Mouse (Mus musculus) liver, embryonic 14.5 days (tissue): Measurements from ENCODE around the gene Rgs7bp. TPM values are rescaled to one million over a fixed set of nuclear protein-coding genes. Genes with fewer than 3 reads are reported as not detected.
"Not testable (repeated sequence)": the region's sequence is repeated elsewhere in the genome, so short reads cannot be mapped to it uniquely, and the experiment has no call there.

Source experiments
- ATAC-seq: fragments of 200-750 bp; cut with Nextera tagmentation; 2 replicates; pipeline ENCODE4 v1.8.0; 2017; ENCODE audit warnings: moderate number of reproducible peaks, mild to moderate bottlenecking, moderate library complexity; ENCODE audit not compliant: insufficient read depth
- DNase-seq, 3 experiments: peaks; one replicate each; pipeline ENCODE4 v3.0.0-alpha.2; 2012 to 2013; ENCODE audit warnings: low read depth in 3 of 3, low spot score in 3 of 3
- H3K27ac ChIP-seq: fragments of 300-500 bp; sonication (generic); 2 replicates; pipeline ENCODE4 v1.5.1; 2014; ENCODE audit warnings: moderate library complexity, mild to moderate bottlenecking, control low read depth, inconsistent platforms
- H3K27me3 ChIP-seq: fragments of 300-500 bp; sonication (generic); 2 replicates; pipeline ENCODE4 v1.6.1; 2014; ENCODE audit warnings: mild to moderate bottlenecking, low read length, moderate library complexity; ENCODE audit not compliant: control insufficient read depth, insufficient read depth
- H3K36me3 ChIP-seq: fragments of 300-500 bp; sonication (generic); replicated peaks from 2 replicates; pipeline ENCODE4 v1.6.1; 2014; ENCODE audit warnings: low read depth; ENCODE audit not compliant: control insufficient read depth, insufficient read depth
- H3K4me1 ChIP-seq, 2 experiments: fragments of 200-500 bp in 1 of 2; fragments of 300-500 bp in 1 of 2; sonication (generic) in 1 of 2; replicated peaks; 2 replicates each; pipeline ENCODE4 v1.6.1; 2012 to 2014; ENCODE audit warnings: antibody characterized with exemption in 1 of 2, inconsistent platforms in 1 of 2, low read length in 1 of 2; ENCODE audit not compliant: control insufficient read depth in 2 of 2, insufficient read depth in 2 of 2
- H3K4me2 ChIP-seq: fragments of 300-500 bp; sonication (generic); 2 replicates; pipeline ENCODE4 v1.6.1; 2014; ENCODE audit warnings: low read depth, mild to moderate bottlenecking, control low read depth, moderate library complexity
- H3K4me3 ChIP-seq, 2 experiments: fragments of 200-500 bp in 1 of 2; fragments of 300-500 bp in 1 of 2; sonication (generic) in 1 of 2; 2 replicates each; pipeline ENCODE4 v1.5.1; 2012 to 2014; ENCODE audit warnings: low read depth in 2 of 2, low read length in 2 of 2, mild to moderate bottlenecking in 2 of 2, control low read depth in 1 of 2, inconsistent platforms in 1 of 2, moderate library complexity in 1 of 2; ENCODE audit not compliant: insufficient read depth in 1 of 2
- H3K9ac ChIP-seq: fragments of 300-500 bp; sonication (generic); replicated peaks from 2 replicates; pipeline ENCODE4 v1.6.1; 2014; ENCODE audit warnings: mild to moderate bottlenecking, control low read depth, moderate library complexity
- H3K9me3 ChIP-seq: fragments of 300-500 bp; sonication (generic); 2 replicates; pipeline ENCODE4 v1.6.1; 2016; ENCODE audit warnings: low read length, mixed read lengths; ENCODE audit not compliant: control insufficient read depth
- CTCF ChIP-seq: IDR thresholded peaks from 2 replicates; pipeline ENCODE4 v1.5.1; 2016; ENCODE audit warnings: antibody characterized with exemption, low read depth, control low read depth
- EP300 ChIP-seq: IDR thresholded peaks from 2 replicates; pipeline ENCODE4 v1.6.1; 2016; ENCODE audit warnings: antibody characterized with exemption, low read depth
- WGBS: fragments of 180-500 bp; shearing (Covaris S2); extraction: QIAGEN DNeasy Blood & Tissue Kit; methylation state at CpG from one replicate; pipeline ENCODE4 v1.1.7; 2014; ENCODE audit not compliant: insufficient replicate concordance; 5-methylcytosine and 5-hydroxymethylcytosine counted together
- polyA plus RNA-seq, 2 experiments: library from polyadenylated mRNA; depleted of rRNA in 1 of 2; stranded (reverse) in 1 of 2; unstranded in 1 of 2; fragments of >200 nt; fragmentation: Nextera tagmentation in 1 of 2; extraction: Ambion mirVana in 1 of 2; gene quantifications; 2 replicates each; pipeline versions ENCODE4 v1.2.1 to v1.2.3; 2012 to 2014

The Rgs7bp gene
- polyA plus RNA-seq, 2 experiments: 0.20 to 0.23 TPM

GRCm38 (mm10) chr13:104914288-104914895 is 140.3 kb downstream of the Rgs7bp start:
- H3K4me3 ChIP-seq: no peak overlapping the region
- no peaks in the 10 kb centered on the region for H3K9me3 ChIP-seq
- no peaks in the 10 kb centered on the region for H3K27me3 ChIP-seq
- ATAC-seq (no peak), DNase-seq (no peak)
- no peaks in the 10 kb centered on the region for H3K4me1 ChIP-seq
- no peak overlapping the region for H3K9ac ChIP-seq
- H3K4me2 ChIP-seq: no peak overlapping the region
- no peak overlapping the region for H3K27ac ChIP-seq
- WGBS: 87% methylated on average over 17 of the region's 17 CpGs
- H3K36me3 ChIP-seq: no peaks in the 10 kb centered on the region
- no peak for TF ChIP-seq CTCF
- TF ChIP-seq EP300: no peak

- H3K27me3 ChIP-seq, H3K27ac ChIP-seq, H3K36me3 ChIP-seq, H3K9ac ChIP-seq, H3K4me1 ChIP-seq, ATAC-seq, H3K4me3 ChIP-seq, H3K4me2 ChIP-seq, DNase-seq, H3K9me3 ChIP-seq: not testable (repeated sequence)
- 69% methylated on average over 5 of the region's 5 CpGs for WGBS
Measured at GRCm38 (mm10) chr13:104911626-104912025, 143.1 kb downstream of the Rgs7bp start.

GRCm38 (mm10) chr13:104911006-104911405 is 143.7 kb downstream of the Rgs7bp start:
- ATAC-seq, H3K4me2 ChIP-seq, H3K27ac ChIP-seq, H3K36me3 ChIP-seq, H3K27me3 ChIP-seq, H3K9me3 ChIP-seq, H3K4me1 ChIP-seq, DNase-seq, H3K9ac ChIP-seq, H3K4me3 ChIP-seq: not testable (repeated sequence)
- 64% methylated on average over 1 of the region's 1 CpGs for WGBS

- DNase-seq (no peak), ATAC-seq (no peak)
- Histone ChIP-seq H3K9ac (no peak overlapping the region), H3K4me3 (no peak overlapping the region), H3K27ac (no peak overlapping the region), H3K9me3 (no peaks in the 10 kb centered on the region), H3K4me2 (no peak overlapping the region), H3K27me3 (no peaks in the 10 kb centered on the region), H3K36me3 (no peaks in the 10 kb centered on the region), H3K4me1 (no peaks in the 10 kb centered on the region)
- no peak for TF ChIP-seq CTCF
- TF ChIP-seq EP300: no peak
- 56% methylated on average over 7 of the region's 7 CpGs for WGBS
Measured at GRCm38 (mm10) chr13:104908691-104909090, 146.0 kb downstream of the Rgs7bp start.

Other genes with a start within 250 kb of the Rgs7bp start
- 2.8 and 4.9 TPM in 2 replicates for gene Cwc27, start 237.8 kb downstream of the Rgs7bp start, polyA plus RNA-seq (2012; rRNA removed)
- gene Cwc27, start 237.8 kb downstream of the Rgs7bp start, polyA plus RNA-seq (2014; fragmentation: Nextera tagmentation; extraction: Ambion mirVana): 7.2 and 7.8 TPM in 2 replicates
- gene Shisal2b, start 191.0 kb downstream of the Rgs7bp start, polyA plus RNA-seq (2012; rRNA removed): not detected in 2 replicates
- gene Shisal2b, start 191.0 kb downstream of the Rgs7bp start, polyA plus RNA-seq (2014; fragmentation: Nextera tagmentation; extraction: Ambion mirVana): not detected in 2 replicates
- not detected in 2 replicates for gene 4933425L06Rik, start 27.2 kb upstream of the Rgs7bp start, polyA plus RNA-seq (2012; rRNA removed)
- gene 4933425L06Rik, start 27.2 kb upstream of the Rgs7bp start, polyA plus RNA-seq (2014; fragmentation: Nextera tagmentation; extraction: Ambion mirVana): not detected in 2 replicates
- gene Rnf180, start 239.9 kb upstream of the Rgs7bp start, polyA plus RNA-seq (2012; rRNA removed): 0.22 and 0.35 TPM in 2 replicates
- 0.39 and 0.76 TPM in 2 replicates for gene Rnf180, start 239.9 kb upstream of the Rgs7bp start, polyA plus RNA-seq (2014; fragmentation: Nextera tagmentation; extraction: Ambion mirVana)